Mouse (Mus musculus) limb, embryonic 12.5 days (tissue): ENCODE measurements at regions not wholly inside any gene's neighbourhood (a gene's known extent, or its start where the extent isn't known, plus 50 kb on each side); places are given as distances from the start of the nearest gene placed in this dataset.

Experiments
- ATAC-seq: fragments of 200-750 bp; cut with Nextera tagmentation; 2 replicates; pipeline ENCODE4 v1.8.0; 2017; ENCODE audit warnings: low read depth, moderate TSS enrichment; ENCODE audit not compliant: insufficient number of reproducible peaks, insufficient read depth, low FRiP score, low TSS enrichment
- H3K27ac ChIP-seq: fragments of 300-500 bp; sonication (generic); 2 replicates; pipeline ENCODE4 v1.5.1; 2016; ENCODE audit warnings: mild to moderate bottlenecking, moderate library complexity
- H3K27me3 ChIP-seq: fragments of 300-500 bp; sonication (generic); 2 replicates; pipeline ENCODE4 v1.6.1; 2016; ENCODE audit warnings: mild to moderate bottlenecking, moderate library complexity
- H3K36me3 ChIP-seq: fragments of 300-500 bp; sonication (generic); 2 replicates; pipeline ENCODE4 v1.6.1; 2016; ENCODE audit warnings: mild to moderate bottlenecking, moderate library complexity
- H3K4me1 ChIP-seq: fragments of 300-500 bp; sonication (generic); replicated peaks from 2 replicates; pipeline ENCODE4 v1.6.1; 2016
- H3K4me2 ChIP-seq: fragments of 300-500 bp; sonication (generic); 2 replicates; pipeline ENCODE4 v1.6.1; 2016; ENCODE audit warnings: mild to moderate bottlenecking, moderate library complexity
- H3K4me3 ChIP-seq: fragments of 300-500 bp; sonication (generic); replicated peaks from 2 replicates; pipeline ENCODE4 v1.5.1; 2016; ENCODE audit warnings: mild to moderate bottlenecking
- H3K9ac ChIP-seq: fragments of 300-500 bp; sonication (generic); replicated peaks from 2 replicates; pipeline ENCODE4 v1.6.1; 2016; ENCODE audit warnings: mild to moderate bottlenecking, moderate library complexity
- H3K9me3 ChIP-seq: fragments of 300-500 bp; sonication (generic); 2 replicates; pipeline ENCODE4 v1.6.1; 2016; ENCODE audit warnings: mild to moderate bottlenecking, moderate library complexity
- WGBS: fragments of 180-500 bp; shearing (Covaris S2); methylation state at CpG from one replicate; pipeline ENCODE4 v1.1.7; 2016; 5-methylcytosine and 5-hydroxymethylcytosine counted together

GRCm38 (mm10) chr3:35464212-35464911, 289.5 kb upstream of the Atp11b start:
- 72% methylated on average over 11 of the region's 11 CpGs for WGBS
- H3K4me1 ChIP-seq, result peaks cover 14% of the 10 kb centered on the region; the same call in 1 of the 2 replicates
- no peaks in the 10 kb centered on the region; the same call in 1 of the 2 replicates for H3K27me3 ChIP-seq
- no peak overlapping the region for H3K27ac ChIP-seq
- ATAC-seq, result no peak
- H3K9ac ChIP-seq, result no peak overlapping the region
- no peak overlapping the region for H3K4me2 ChIP-seq
- no peaks in the 10 kb centered on the region; the same call in 1 of the 2 replicates for H3K9me3 ChIP-seq
- H3K36me3 ChIP-seq, result no peaks in the 10 kb centered on the region
- no peak overlapping the region for H3K4me3 ChIP-seq

GRCm38 (mm10) chr3:35465956-35466355, 287.9 kb upstream of the Atp11b start:
- Histone ChIP-seq H3K4me3 (no peak overlapping the region), H3K4me1 (peaks cover 14% of the 10 kb centered on the region; the same call in 1 of the 2 replicates), H3K27ac (no peak overlapping the region), H3K9me3 (no peaks in the 10 kb centered on the region; the same call in 1 of the 2 replicates), H3K9ac (no peak overlapping the region), H3K36me3 (no peaks in the 10 kb centered on the region), H3K4me2 (no peak overlapping the region), H3K27me3 (no peaks in the 10 kb centered on the region; the same call in 1 of the 2 replicates)
- 80% methylated on average over 3 of the region's 3 CpGs for WGBS
- no peak for ATAC-seq

- no peaks in the 10 kb centered on the region for H3K36me3 ChIP-seq
- no peak overlapping the region for H3K4me2 ChIP-seq
- H3K27ac ChIP-seq, result no peak overlapping the region
- 85% methylated on average over 7 of the region's 7 CpGs for WGBS
- H3K4me1 ChIP-seq, result peaks cover 19% of the 10 kb centered on the region
- H3K27me3 ChIP-seq, result no peaks in the 10 kb centered on the region
- H3K4me3 ChIP-seq, result no peak overlapping the region
- 0 out of 2 replicates have a peak, but pooled peaks have one; percentile 42 for ATAC-seq
- no peaks in the 10 kb centered on the region; the same call in 1 of the 2 replicates for H3K9me3 ChIP-seq
- no peak overlapping the region for H3K9ac ChIP-seq
Measured at GRCm38 (mm10) chr3:35473351-35473750, 280.6 kb upstream of the Atp11b start.

GRCm38 (mm10) chr3:35474361-35474760, 279.5 kb upstream of the Atp11b start:
- H3K9ac ChIP-seq, result no peak overlapping the region
- 5% methylated on average over 6 of the region's 6 CpGs for WGBS
- H3K4me3 ChIP-seq, result no peak overlapping the region
- no peak overlapping the region for H3K4me2 ChIP-seq
- peaks cover 19% of the 10 kb centered on the region for H3K4me1 ChIP-seq
- no peak for ATAC-seq
- H3K27ac ChIP-seq, result no peak overlapping the region
- no peaks in the 10 kb centered on the region for H3K36me3 ChIP-seq
- H3K27me3 ChIP-seq, result no peaks in the 10 kb centered on the region
- H3K9me3 ChIP-seq, result no peaks in the 10 kb centered on the region; the same call in 1 of the 2 replicates

GRCm38 (mm10) chr3:35475326-35475725, 278.6 kb upstream of the Atp11b start:
- Histone ChIP-seq H3K9ac (no peak overlapping the region), H3K9me3 (no peaks in the 10 kb centered on the region), H3K4me1 (peaks cover 19% of the 10 kb centered on the region), H3K4me2 (no peak overlapping the region), H3K36me3 (no peaks in the 10 kb centered on the region), H3K27me3 (peaks cover under 1% of the 10 kb centered on the region), H3K4me3 (no peak overlapping the region), H3K27ac (no peak overlapping the region)
- ATAC-seq, result no peak
- 74% methylated on average over 7 of the region's 7 CpGs for WGBS

GRCm38 (mm10) chr3:35480714-35481695, 272.9 kb upstream of the Atp11b start:
- Histone ChIP-seq H3K27me3 (peaks cover 29% of the 10 kb centered on the region), H3K4me3 (no peak overlapping the region)
- WGBS, result 76% methylated on average over 18 of the region's 18 CpGs

GRCm38 (mm10) chr3:35481841-35482240, 272.1 kb upstream of the Atp11b start:
- no peak overlapping the region for H3K27ac ChIP-seq
- no peaks in the 10 kb centered on the region for H3K9me3 ChIP-seq
- no peaks in the 10 kb centered on the region for H3K4me1 ChIP-seq
- no peak for ATAC-seq
- peaks cover 29% of the 10 kb centered on the region for H3K27me3 ChIP-seq
- H3K36me3 ChIP-seq, result no peaks in the 10 kb centered on the region
- H3K4me3 ChIP-seq, result no peak overlapping the region
- no peak overlapping the region for H3K4me2 ChIP-seq
- WGBS, result 43% methylated on average over 11 of the region's 11 CpGs
- no peak overlapping the region for H3K9ac ChIP-seq

More at GRCm38 (mm10) chr3:35480714-35481695, 272.9 kb upstream of the Atp11b start:
- Histone ChIP-seq H3K4me2 (no peak overlapping the region), H3K4me1 (no peaks in the 10 kb centered on the region), H3K9ac (no peak overlapping the region), H3K36me3 (no peaks in the 10 kb centered on the region), H3K27ac (no peak overlapping the region), H3K9me3 (no peaks in the 10 kb centered on the region)
- no peak for ATAC-seq

GRCm38 (mm10) chr3:35482296-35482695, 271.6 kb upstream of the Atp11b start:
- no peak for ATAC-seq
- Histone ChIP-seq H3K9ac (no peak overlapping the region), H3K27me3 (peaks cover 29% of the 10 kb centered on the region), H3K36me3 (no peaks in the 10 kb centered on the region), H3K4me1 (no peaks in the 10 kb centered on the region), H3K9me3 (no peaks in the 10 kb centered on the region), H3K4me2 (no peak overlapping the region), H3K4me3 (no peak overlapping the region), H3K27ac (no peak overlapping the region)
- 7% methylated on average over 6 of the region's 6 CpGs for WGBS

- Histone ChIP-seq H3K4me1 (no peaks in the 10 kb centered on the region), H3K27ac (no peak overlapping the region), H3K4me3 (no peak overlapping the region), H3K4me2 (no peak overlapping the region), H3K36me3 (no peaks in the 10 kb centered on the region), H3K27me3 (peaks cover 29% of the 10 kb centered on the region), H3K9ac (no peak overlapping the region), H3K9me3 (no peaks in the 10 kb centered on the region)
- WGBS, result 83% methylated on average over 10 of the region's 10 CpGs
- no peak for ATAC-seq
Measured at GRCm38 (mm10) chr3:35482759-35483158, 271.1 kb upstream of the Atp11b start.

GRCm38 (mm10) chr3:35496027-35496824, 257.7 kb upstream of the Atp11b start:
- H3K4me1 ChIP-seq, result no peaks in the 10 kb centered on the region
- H3K4me2 ChIP-seq, result no peak overlapping the region
- H3K27ac ChIP-seq, result no peak overlapping the region
- no peak for ATAC-seq
- 86% methylated on average over 9 of the region's 9 CpGs for WGBS
- no peaks in the 10 kb centered on the region for H3K27me3 ChIP-seq
- H3K9me3 ChIP-seq, result no peaks in the 10 kb centered on the region
- H3K4me3 ChIP-seq, result no peak overlapping the region
- no peaks in the 10 kb centered on the region for H3K36me3 ChIP-seq
- H3K9ac ChIP-seq, result no peak overlapping the region
